Mouse (Mus musculus): ENCODE results near the gene Fkbp2. TPM values are rescaled to one million over a fixed set of nuclear protein-coding genes. Genes with fewer than 3 reads are reported as not detected.

The Fkbp2 gene
- polyA plus RNA-seq, 1 experiment from 2014 or later: 129 TPM

DNA sequence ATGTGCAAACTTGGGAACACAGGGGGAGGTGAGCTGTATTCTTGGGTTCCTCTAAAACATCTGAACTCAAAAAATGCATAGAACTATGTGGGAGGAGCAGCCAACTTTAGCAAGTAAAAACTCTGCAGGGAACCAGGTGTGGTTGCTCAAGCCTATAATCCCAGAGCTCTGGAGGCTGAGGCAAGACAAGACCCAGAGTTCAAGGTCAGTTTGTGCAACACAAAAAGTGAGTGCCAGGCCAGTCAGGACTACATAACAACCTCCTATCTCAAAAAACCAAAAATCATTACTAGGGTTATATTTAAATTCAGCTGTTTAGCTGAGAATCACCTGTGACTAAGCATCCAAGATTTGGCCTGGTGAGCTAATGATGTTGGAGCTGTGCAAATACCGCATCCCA lies 48.3 kb downstream of the Fkbp2 start:
- Histone ChIP-seq H3K4me3 (ENCODE audit: low read depth, low read length) (no peak overlapping the region), H3K4me1 (ENCODE audit: control insufficient read depth, insufficient read depth, low read length) (peaks cover 10% of the 10 kb centered on the region), H3K36me3 (ENCODE audit: control insufficient read depth, insufficient read depth, low read length) (no peaks in the 10 kb centered on the region), H3K4me2 (ENCODE audit: low read length) (no peak overlapping the region), H3K9ac (ENCODE audit: low read depth, low read length) (no peak overlapping the region), H3K9me3 (replicated peaks; ENCODE audit: control insufficient read depth, low read length, poor library complexity, severe bottlenecking) (no peaks in the 10 kb centered on the region), H3K27me3 (ENCODE audit: control insufficient read depth, insufficient read depth, low read depth, low read length) (peaks cover 65% of the 10 kb centered on the region), H3K27ac (ENCODE audit: low read length) (no peak overlapping the region)
- ATAC-seq: no peak
- 29% methylated on average over 1 of the region's 1 CpGs for WGBS

DNA sequence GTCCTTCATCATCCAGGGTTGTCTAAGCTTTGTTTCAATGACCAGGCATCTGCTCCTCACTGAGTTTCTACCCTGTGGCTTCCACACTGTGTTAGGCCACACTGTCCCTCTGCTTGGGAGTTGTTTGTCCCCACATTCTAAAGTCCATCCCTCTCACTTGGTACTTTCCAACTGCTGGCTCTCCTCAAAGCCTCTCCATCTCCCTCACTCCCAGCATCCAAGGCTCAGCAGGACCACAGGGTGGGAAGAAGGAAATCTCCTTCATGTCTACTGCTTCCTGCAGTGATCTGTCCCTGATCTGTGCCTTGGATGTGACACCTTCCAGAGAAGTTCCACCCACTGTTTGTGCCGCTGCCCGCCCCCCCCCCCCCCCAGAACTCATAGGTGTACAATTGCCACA lies 49.3 kb downstream of the Fkbp2 start:
- H3K27me3 ChIP-seq (ENCODE audit: control insufficient read depth, insufficient read depth, low read depth, low read length): peaks cover 72% of the 10 kb centered on the region
- H3K9ac ChIP-seq (ENCODE audit: low read depth, low read length): no peak overlapping the region
- ATAC-seq: no peak
- 4% methylated on average over 2 of the region's 2 CpGs for WGBS
- no peak overlapping the region for H3K4me2 ChIP-seq (ENCODE audit: low read length)
- H3K9me3 ChIP-seq (replicated peaks; ENCODE audit: control insufficient read depth, low read length, poor library complexity, severe bottlenecking): no peaks in the 10 kb centered on the region
- H3K4me3 ChIP-seq (ENCODE audit: low read depth, low read length): no peak overlapping the region
- no peaks in the 10 kb centered on the region for H3K36me3 ChIP-seq (ENCODE audit: control insufficient read depth, insufficient read depth, low read length)
- H3K27ac ChIP-seq (ENCODE audit: low read length): no peak overlapping the region
- H3K4me1 ChIP-seq (ENCODE audit: control insufficient read depth, insufficient read depth, low read length): peaks cover 10% of the 10 kb centered on the region

DNA sequence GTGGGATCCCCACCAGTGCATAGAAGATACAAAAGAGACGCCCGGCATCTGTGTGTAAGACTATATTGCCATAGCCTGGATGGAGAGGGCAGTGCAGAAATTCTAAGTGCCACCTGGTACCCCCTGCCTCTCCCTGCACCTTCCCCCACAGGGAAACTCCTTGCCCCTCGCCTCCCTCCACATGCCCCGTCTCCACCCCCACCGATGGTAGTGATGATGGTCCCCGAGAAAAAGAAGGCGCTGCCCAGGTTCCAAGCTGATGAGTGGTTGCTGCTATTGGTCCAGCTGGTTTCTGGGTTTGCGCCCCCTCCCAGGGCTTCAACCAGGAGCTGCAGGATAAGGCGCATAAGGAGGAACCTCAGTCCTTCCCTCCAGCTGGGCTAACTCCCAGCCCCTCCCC lies 52.2 kb downstream of the Fkbp2 start:
- Histone ChIP-seq H3K9me3 (replicated peaks; ENCODE audit: control insufficient read depth, low read length, poor library complexity, severe bottlenecking) (no peaks in the 10 kb centered on the region), H3K36me3 (ENCODE audit: control insufficient read depth, insufficient read depth, low read length) (no peaks in the 10 kb centered on the region), H3K4me2 (ENCODE audit: low read length) (no peak overlapping the region), H3K27me3 (ENCODE audit: control insufficient read depth, insufficient read depth, low read depth, low read length) (peaks cover 77% of the 10 kb centered on the region), H3K4me3 (ENCODE audit: low read depth, low read length) (no peak overlapping the region), H3K4me1 (ENCODE audit: control insufficient read depth, insufficient read depth, low read length) (no peaks in the 10 kb centered on the region), H3K27ac (ENCODE audit: low read length) (no peak overlapping the region), H3K9ac (ENCODE audit: low read depth, low read length) (no peak overlapping the region)
- no peak for ATAC-seq
- 14% methylated on average over 9 of the region's 9 CpGs for WGBS

Other genes with a start within 250 kb of the Fkbp2 start
- gene Rps6ka4, start 139.9 kb downstream of the Fkbp2 start, polyA plus RNA-seq (2015; fragmentation: Nextera tagmentation; extraction: Ambion mirVana): 10.1 and 14.6 TPM in 2 replicates
- gene Ccdc88b, start 122.3 kb downstream of the Fkbp2 start, polyA plus RNA-seq (2015; fragmentation: Nextera tagmentation; extraction: Ambion mirVana): 0.27 and 0.55 TPM in 2 replicates
- gene Trmt112, start 70.8 kb downstream of the Fkbp2 start, polyA plus RNA-seq (2015; fragmentation: Nextera tagmentation; extraction: Ambion mirVana): 95.3 and 107 TPM in 2 replicates
- 353 and 382 TPM in 2 replicates for gene Prdx5, start 70.4 kb downstream of the Fkbp2 start, polyA plus RNA-seq (2015; fragmentation: Nextera tagmentation; extraction: Ambion mirVana)
- 13.2 and 13.4 TPM in 2 replicates for gene Esrra, start 58.7 kb downstream of the Fkbp2 start, polyA plus RNA-seq (2015; fragmentation: Nextera tagmentation; extraction: Ambion mirVana)
- gene Catsperz, start 55.1 kb downstream of the Fkbp2 start, polyA plus RNA-seq (2015; fragmentation: Nextera tagmentation; extraction: Ambion mirVana): 0.85 and 1.9 TPM in 2 replicates
- 7.7 and 11.7 TPM in 2 replicates for gene Kcnk4, start 46.0 kb downstream of the Fkbp2 start, polyA plus RNA-seq (2015; fragmentation: Nextera tagmentation; extraction: Ambion mirVana)
- 84.7 and 92.5 TPM in 2 replicates for gene Bad, start 38.6 kb downstream of the Fkbp2 start, polyA plus RNA-seq (2015; fragmentation: Nextera tagmentation; extraction: Ambion mirVana)
- gene Gpr137, start 38.0 kb downstream of the Fkbp2 start, polyA plus RNA-seq (2015; fragmentation: Nextera tagmentation; extraction: Ambion mirVana): 68.8 and 69.7 TPM in 2 replicates
- 111 and 136 TPM in 2 replicates for gene Ppp1r14b, start 5.5 kb downstream of the Fkbp2 start, polyA plus RNA-seq (2015; fragmentation: Nextera tagmentation; extraction: Ambion mirVana)
- gene Plcb3, start 4.0 kb downstream of the Fkbp2 start, polyA plus RNA-seq (2015; fragmentation: Nextera tagmentation; extraction: Ambion mirVana): 9.7 and 10.7 TPM in 2 replicates
- 41.9 and 57.8 TPM in 2 replicates for gene Vegfb, start 7.2 kb upstream of the Fkbp2 start, polyA plus RNA-seq (2015; fragmentation: Nextera tagmentation; extraction: Ambion mirVana)
- gene Dnajc4, start 12.1 kb upstream of the Fkbp2 start, polyA plus RNA-seq (2015; fragmentation: Nextera tagmentation; extraction: Ambion mirVana): 21.6 and 22.9 TPM in 2 replicates
- 19.4 and 19.6 TPM in 2 replicates for gene Nudt22, start 15.6 kb upstream of the Fkbp2 start, polyA plus RNA-seq (2015; fragmentation: Nextera tagmentation; extraction: Ambion mirVana)
- gene Trpt1, start 15.6 kb upstream of the Fkbp2 start, polyA plus RNA-seq (2015; fragmentation: Nextera tagmentation; extraction: Ambion mirVana): 17.2 and 17.3 TPM in 2 replicates
- gene Fermt3, start 39.0 kb upstream of the Fkbp2 start, polyA plus RNA-seq (2015; fragmentation: Nextera tagmentation; extraction: Ambion mirVana): 3.0 and 3.5 TPM in 2 replicates
- 204 and 211 TPM in 2 replicates for gene Stip1, start 59.5 kb upstream of the Fkbp2 start, polyA plus RNA-seq (2015; fragmentation: Nextera tagmentation; extraction: Ambion mirVana)
- 4.4 and 5.9 TPM in 2 replicates for gene Macrod1, start 76.3 kb upstream of the Fkbp2 start, polyA plus RNA-seq (2015; fragmentation: Nextera tagmentation; extraction: Ambion mirVana)
- gene Flrt1, start 125.2 kb upstream of the Fkbp2 start, polyA plus RNA-seq (2015; fragmentation: Nextera tagmentation; extraction: Ambion mirVana): 11.6 and 12.0 TPM in 2 replicates
- 235 and 240 TPM in 2 replicates for gene Otub1, start 225.8 kb upstream of the Fkbp2 start, polyA plus RNA-seq (2015; fragmentation: Nextera tagmentation; extraction: Ambion mirVana)
- 837 and 884 TPM in 2 replicates for gene Cox8a, start 237.1 kb upstream of the Fkbp2 start, polyA plus RNA-seq (2015; fragmentation: Nextera tagmentation; extraction: Ambion mirVana)

All from midbrain, embryonic 16.5 days (tissue).